ENCODE assay signal across 9 mouse cellular contexts in the genomic region with DNA sequence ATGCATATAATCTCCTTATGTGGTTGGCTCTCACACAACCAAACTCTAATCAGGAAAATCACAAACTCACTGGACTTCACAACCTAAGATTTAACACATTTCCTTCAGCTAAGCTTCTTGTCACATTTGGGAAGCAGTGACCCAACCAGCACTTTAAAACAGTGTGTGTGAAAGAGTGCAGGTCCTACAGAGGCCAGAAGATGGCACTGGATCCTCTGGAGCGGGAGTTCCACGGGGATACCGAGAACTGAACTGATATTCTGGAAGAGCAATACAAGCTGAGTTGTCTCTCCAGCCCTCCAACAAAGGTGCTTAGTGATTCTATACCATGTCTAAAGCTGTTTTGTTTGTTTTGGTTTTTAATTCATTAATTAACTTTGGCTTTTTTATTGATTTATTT. TPM values are rescaled to one million over a fixed set of nuclear protein-coding genes. Genes with fewer than 3 reads are reported as not detected.
DNase-seq lines count a peak whose midpoint lies in the region; ATAC-seq and TF ChIP-seq lines count a peak whose summit lies in the region.
"Had no signal": no experiment of that assay in that cellular context is flagged by ENCODE, and none has a peak within 500 bp of the region (broad histone marks: within the 10 kb centered on the region; RNA-seq: fewer than 3 reads in every experiment).

No protein-coding gene starts in this region.

- H3K9me3 ChIP-seq in forebrain, postnatal 0 days (ENCODE audit: low read length): no peaks in the 10 kb centered on the region
- H3K9me3 ChIP-seq in forebrain, embryonic 12.5 days: no peaks in the 10 kb centered on the region
- H3K9me3 ChIP-seq: midbrain, embryonic 15.5 days had no signal

- DNase-seq in forebrain, postnatal 0 days: no peak
- DNase-seq in thymus, postnatal 0 days (ENCODE audit: low spot score): peak; percentile 9
- DNase-seq in thymus, postnatal 10 days (ENCODE audit: low spot score in 2 of 2): no peak
- peak; percentile 27 for DNase-seq in embryo, embryonic 11 days
- peak; percentile 17 to 27 for DNase-seq in thymus, postnatal 36 days
- DNase-seq in layer of hippocampus, postnatal 36 days: no peak
- no peak for DNase-seq in left cerebral cortex, adult 9 months (ENCODE audit: low spot score in 2 of 2)

- ATAC-seq in forebrain, postnatal 0 days: no peak
- ATAC-seq in forebrain, embryonic 12.5 days (ENCODE audit: low FRiP score): no peak
- ATAC-seq: midbrain, embryonic 15.5 days had no signal

- H3K27ac ChIP-seq in forebrain, postnatal 0 days (ENCODE audit: low read depth, low read length): no peak overlapping the region
- H3K27ac ChIP-seq in forebrain, embryonic 12.5 days: no peak overlapping the region
- H3K27ac ChIP-seq: midbrain, embryonic 15.5 days had no signal

- peak; percentile 52 for TF ChIP-seq CTCF in forebrain, postnatal 0 days (IDR thresholded peaks at IDR 0.05; ENCODE audit: low read depth)

- H3K9ac ChIP-seq in forebrain, postnatal 0 days: no peak overlapping the region
- H3K9ac ChIP-seq in forebrain, embryonic 12.5 days: no peak overlapping the region
- H3K9ac ChIP-seq: midbrain, embryonic 15.5 days had no signal

- WGBS in forebrain, postnatal 0 days: 54% methylated on average over 3 of the region's 3 CpGs
- 57% methylated on average over 3 of the region's 3 CpGs for WGBS in forebrain, embryonic 12.5 days

- H3K4me2 ChIP-seq in forebrain, postnatal 0 days (ENCODE audit: low read depth): no peak overlapping the region
- H3K4me2 ChIP-seq in forebrain, embryonic 12.5 days: no peak overlapping the region
- H3K4me2 ChIP-seq: midbrain, embryonic 15.5 days had no signal

- H3K36me3 ChIP-seq in forebrain, postnatal 0 days (ENCODE audit: insufficient read depth): peaks cover 25% of the 10 kb centered on the region
- H3K36me3 ChIP-seq in forebrain, embryonic 12.5 days (replicated peaks): peaks cover 29% of the 10 kb centered on the region

- H3K4me1 ChIP-seq in forebrain, postnatal 0 days (ENCODE audit: insufficient read depth): no peaks in the 10 kb centered on the region
- no peaks in the 10 kb centered on the region for H3K4me1 ChIP-seq in forebrain, embryonic 12.5 days
- H3K4me1 ChIP-seq: midbrain, embryonic 15.5 days had no signal

- no peaks in the 10 kb centered on the region for H3K27me3 ChIP-seq in forebrain, postnatal 0 days (ENCODE audit: insufficient read depth, low read length)
- no peaks in the 10 kb centered on the region for H3K27me3 ChIP-seq in forebrain, embryonic 12.5 days
- H3K27me3 ChIP-seq: midbrain, embryonic 15.5 days had no signal

- H3K4me3 ChIP-seq in forebrain, postnatal 0 days (ENCODE audit: low read depth, low read length): no peak overlapping the region
- no peak overlapping the region for H3K4me3 ChIP-seq in forebrain, embryonic 12.5 days (replicated peaks)
- H3K4me3 ChIP-seq: midbrain, embryonic 15.5 days had no signal

RNA-seq across cellular contexts. Expression of gene Fastkd5, which starts 16.7 kb away (rescaled TPM):
- total RNA-seq in forebrain, postnatal 0 days (2014; rRNA removed): 10.0 and 11.0 TPM in 2 replicates
- polyA plus RNA-seq in forebrain, postnatal 0 days (2015; fragmentation: Nextera tagmentation; extraction: Ambion mirVana): 7.1 and 8.1 TPM in 2 replicates
- polyA plus RNA-seq in forebrain, embryonic 12.5 days (2016; fragmentation: Nextera tagmentation; extraction: Ambion mirVana): 16.8 and 19.3 TPM in 2 replicates
- 13.6 and 16.7 TPM in 2 replicates for polyA plus RNA-seq in thymus, postnatal 0 days (2015; fragmentation: Nextera tagmentation; extraction: Ambion mirVana)
- total RNA-seq in layer of hippocampus, postnatal 36 days (2021): 10 to 100 TPM in 1 of 2 experiments, 1 to 10 TPM in 1; 8.2 to 10.2 TPM

RNA-seq across cellular contexts. Expression of gene Ubox5, which starts 16.7 kb away (rescaled TPM):
- 5.5 and 6.6 TPM in 2 replicates for total RNA-seq in forebrain, postnatal 0 days (2014; rRNA removed)
- polyA plus RNA-seq in forebrain, postnatal 0 days (2015; fragmentation: Nextera tagmentation; extraction: Ambion mirVana): 5.9 and 7.3 TPM in 2 replicates
- 13.1 and 16.9 TPM in 2 replicates for polyA plus RNA-seq in forebrain, embryonic 12.5 days (2016; fragmentation: Nextera tagmentation; extraction: Ambion mirVana)
- polyA plus RNA-seq in thymus, postnatal 0 days (2015; fragmentation: Nextera tagmentation; extraction: Ambion mirVana): 8.6 and 9.3 TPM in 2 replicates
- total RNA-seq in layer of hippocampus, postnatal 36 days (2021): 10 to 100 TPM in 1 of 2 experiments, 1 to 10 TPM in 1; 9.7 to 10.6 TPM

RNA-seq across cellular contexts. Expression of gene Lzts3, which starts 29.5 kb away (rescaled TPM):
- 33.5 and 35.5 TPM in 2 replicates for total RNA-seq in forebrain, postnatal 0 days (2014; rRNA removed)
- 4.7 and 11.3 TPM in 2 replicates for polyA plus RNA-seq in forebrain, postnatal 0 days (2015; fragmentation: Nextera tagmentation; extraction: Ambion mirVana)
- 7.2 and 7.4 TPM in 2 replicates for polyA plus RNA-seq in forebrain, embryonic 12.5 days (2016; fragmentation: Nextera tagmentation; extraction: Ambion mirVana)
- polyA plus RNA-seq in thymus, postnatal 0 days (2015; fragmentation: Nextera tagmentation; extraction: Ambion mirVana): 0.55 and 0.58 TPM in 2 replicates
- total RNA-seq in layer of hippocampus, postnatal 36 days (2021): 100 to 1,000 TPM; 172 to 184 TPM

RNA-seq across cellular contexts. Expression of gene Avp, which starts 30.7 kb away (rescaled TPM):
- total RNA-seq in forebrain, postnatal 0 days (2014; rRNA removed): 87.2 and 92.1 TPM in 2 replicates
- polyA plus RNA-seq in forebrain, postnatal 0 days (2015; fragmentation: Nextera tagmentation; extraction: Ambion mirVana): 83.0 and 181 TPM in 2 replicates
- polyA plus RNA-seq in forebrain, embryonic 12.5 days (2016; fragmentation: Nextera tagmentation; extraction: Ambion mirVana): not detected in 2 replicates
- polyA plus RNA-seq in thymus, postnatal 0 days (2015; fragmentation: Nextera tagmentation; extraction: Ambion mirVana): 1.6 and 2.7 TPM in 2 replicates
- 1 to 10 TPM in 1 of 2 experiments, under 1 TPM in 1; 0.73 to 1.8 TPM for total RNA-seq in layer of hippocampus, postnatal 36 days (2021)

RNA-seq across cellular contexts. Expression of gene Oxt, which starts 37.1 kb away (rescaled TPM):
- total RNA-seq in forebrain, postnatal 0 days (2014; rRNA removed): 4.0 and 8.8 TPM in 2 replicates
- 2.2 and 8.1 TPM in 2 replicates for polyA plus RNA-seq in forebrain, postnatal 0 days (2015; fragmentation: Nextera tagmentation; extraction: Ambion mirVana)
- not detected in 2 replicates for polyA plus RNA-seq in forebrain, embryonic 12.5 days (2016; fragmentation: Nextera tagmentation; extraction: Ambion mirVana)
- polyA plus RNA-seq in thymus, postnatal 0 days (2015; fragmentation: Nextera tagmentation; extraction: Ambion mirVana): 0.55 and 1.3 TPM in 2 replicates
- not detected for total RNA-seq in layer of hippocampus, postnatal 36 days (2021)

Comparison
In these comparisons a context has a peak if more than half of its experiments do, and no peak if none do; other contexts are left out.
1. DNase-seq: peak in thymus, postnatal 0 days (single experiment), embryo, embryonic 11 days (single experiment) and thymus, postnatal 36 days (2 of 2); none in forebrain, postnatal 0 days (single experiment), thymus, postnatal 10 days (0 of 2), layer of hippocampus, postnatal 36 days (0 of 2) and left cerebral cortex, adult 9 months (0 of 2).